Mouse (Mus musculus) hindbrain, embryonic 10.5 days (tissue): ENCODE measurements at regions not wholly inside any gene's neighbourhood (a gene's known extent, or its start where the extent isn't known, plus 50 kb on each side); places are given as distances from the start of the nearest gene placed in this dataset.

Source experiments
- DNase-seq: peaks from one replicate; pipeline ENCODE4 v3.0.0-alpha.2; 2017; ENCODE audit warnings: low spot score
- H3K27ac ChIP-seq: fragments of 300-500 bp; sonication (generic); 2 replicates; pipeline ENCODE4 v1.5.1; 2016; ENCODE audit warnings: mild to moderate bottlenecking, moderate library complexity
- H3K27me3 ChIP-seq: fragments of 300-500 bp; sonication (generic); 2 replicates; pipeline ENCODE4 v1.6.1; 2016; ENCODE audit warnings: mild to moderate bottlenecking; ENCODE audit not compliant: poor library complexity, insufficient read depth, severe bottlenecking
- H3K36me3 ChIP-seq: fragments of 300-500 bp; sonication (generic); 2 replicates; pipeline ENCODE4 v1.6.1; 2016; ENCODE audit warnings: mild to moderate bottlenecking, moderate library complexity
- H3K4me1 ChIP-seq: fragments of 300-500 bp; sonication (generic); replicated peaks from 2 replicates; pipeline ENCODE4 v1.6.1; 2016; ENCODE audit warnings: mild to moderate bottlenecking
- H3K4me3 ChIP-seq: fragments of 300-500 bp; sonication (generic); 2 replicates; pipeline ENCODE4 v1.5.1; 2016; ENCODE audit warnings: mild to moderate bottlenecking, moderate library complexity
- H3K9me3 ChIP-seq: fragments of 300-500 bp; sonication (generic); 2 replicates; pipeline ENCODE4 v1.6.1; 2016; ENCODE audit warnings: mild to moderate bottlenecking, moderate library complexity
- WGBS: fragments of 180-500 bp; shearing (Covaris S2); methylation state at CpG from one replicate; pipeline ENCODE4 v1.1.7; 2016; 5-methylcytosine and 5-hydroxymethylcytosine counted together

DNA sequence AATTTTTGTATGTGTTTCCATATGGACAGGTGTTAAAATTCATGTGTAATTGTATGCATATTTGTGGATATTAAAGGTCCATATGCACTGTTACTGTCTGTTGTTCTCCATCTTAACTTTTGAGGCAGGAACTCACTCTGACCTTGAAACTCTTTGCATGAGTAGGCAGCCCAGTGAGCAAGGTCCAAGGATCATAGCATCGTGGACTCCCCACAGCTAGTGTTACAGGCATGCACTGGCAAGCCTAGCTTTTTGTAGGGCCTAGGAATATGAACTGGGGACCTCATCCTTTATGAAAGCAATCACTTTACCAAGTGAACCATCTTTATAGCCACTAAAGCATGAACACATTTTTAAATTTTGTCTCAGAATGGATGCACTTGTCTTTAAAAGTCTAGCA lies 817.6 kb downstream of the Flrt2 start:
- 84% methylated on average over 1 of the region's 1 CpGs for WGBS
- no peaks in the 10 kb centered on the region for H3K4me1 ChIP-seq
- no peaks in the 10 kb centered on the region for H3K9me3 ChIP-seq
- no peak for DNase-seq
- no peaks in the 10 kb centered on the region for H3K27me3 ChIP-seq
- no peak overlapping the region for H3K4me3 ChIP-seq
- no peak overlapping the region for H3K27ac ChIP-seq
- no peaks in the 10 kb centered on the region for H3K36me3 ChIP-seq

DNA sequence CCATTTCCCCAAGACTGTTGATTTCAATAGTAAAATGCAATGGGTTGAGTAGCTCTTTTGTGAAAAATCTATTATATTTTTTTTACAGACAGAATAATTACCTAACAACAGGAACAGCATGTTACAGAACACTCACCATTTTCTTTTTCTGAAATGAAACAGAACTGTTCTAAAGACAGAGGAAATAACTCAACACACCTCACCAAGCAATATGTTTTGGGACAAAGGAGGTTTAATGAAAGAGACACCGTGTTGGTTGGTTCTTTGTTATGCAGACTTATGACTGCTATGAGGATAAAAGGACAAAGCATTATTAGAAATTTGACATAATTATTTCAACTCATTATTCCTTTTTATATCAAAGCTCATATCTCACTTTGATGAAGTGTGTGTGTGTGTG lies 866.8 kb downstream of the Flrt2 start:
- no peaks in the 10 kb centered on the region for H3K36me3 ChIP-seq
- H3K27me3 ChIP-seq, result no peaks in the 10 kb centered on the region
- DNase-seq, result no peak
- no peaks in the 10 kb centered on the region for H3K9me3 ChIP-seq
- no peaks in the 10 kb centered on the region for H3K4me1 ChIP-seq
- H3K27ac ChIP-seq, result no peak overlapping the region
- H3K4me3 ChIP-seq, result no peak overlapping the region
- 78% methylated on average over 1 of the region's 1 CpGs for WGBS

DNA sequence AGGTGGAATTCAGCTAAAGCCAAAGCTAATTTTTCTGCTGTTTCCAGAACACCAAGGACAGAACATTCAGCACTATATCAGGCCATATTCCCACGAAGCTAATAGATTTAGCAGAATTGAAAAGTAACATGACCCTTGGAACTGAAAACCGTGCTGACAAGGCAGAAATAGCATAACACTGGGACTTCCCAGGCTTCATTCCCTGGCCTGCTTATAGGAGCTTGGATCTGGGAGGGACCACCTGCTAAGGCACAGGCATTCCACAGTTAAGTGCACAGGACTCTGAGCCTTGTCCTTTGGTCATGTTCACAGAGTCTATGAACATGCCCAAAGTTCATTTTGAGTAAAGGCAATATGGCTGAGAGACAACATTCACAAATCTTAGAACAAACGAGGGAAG lies 902.8 kb downstream of the Flrt2 start:
- Histone ChIP-seq H3K27me3 (no peaks in the 10 kb centered on the region), H3K36me3 (no peaks in the 10 kb centered on the region), H3K27ac (no peak overlapping the region), H3K4me1 (no peaks in the 10 kb centered on the region), H3K9me3 (no peaks in the 10 kb centered on the region), H3K4me3 (no peak overlapping the region)
- 63% methylated on average over 3 of the region's 3 CpGs for WGBS
- no peak for DNase-seq

DNA sequence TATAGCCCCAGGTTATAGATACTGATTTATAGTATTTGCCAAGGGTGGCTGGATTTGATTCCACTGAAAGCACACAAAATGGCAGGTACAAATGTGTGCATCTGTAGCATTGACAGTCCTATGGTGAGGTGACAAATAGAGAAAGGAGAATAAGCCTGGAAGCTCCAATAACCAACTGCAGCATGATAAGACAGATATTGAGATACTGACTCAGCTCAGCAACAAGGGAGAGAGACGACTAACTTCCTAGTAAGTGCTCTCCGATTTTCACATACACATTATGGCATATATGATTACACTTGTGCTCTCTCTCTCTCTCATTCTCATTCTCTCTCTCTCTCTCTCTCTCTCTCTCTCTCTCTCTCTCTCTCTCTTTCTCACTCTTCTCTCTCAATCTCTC lies 923.1 kb downstream of the Flrt2 start:
- H3K4me1 ChIP-seq, result no peaks in the 10 kb centered on the region
- no peaks in the 10 kb centered on the region for H3K9me3 ChIP-seq
- DNase-seq, result no peak
- WGBS, result 97% methylated on average over 2 of the region's 2 CpGs
- no peaks in the 10 kb centered on the region for H3K27me3 ChIP-seq
- no peaks in the 10 kb centered on the region for H3K36me3 ChIP-seq
- H3K4me3 ChIP-seq, result no peak overlapping the region
- no peak overlapping the region for H3K27ac ChIP-seq

DNA sequence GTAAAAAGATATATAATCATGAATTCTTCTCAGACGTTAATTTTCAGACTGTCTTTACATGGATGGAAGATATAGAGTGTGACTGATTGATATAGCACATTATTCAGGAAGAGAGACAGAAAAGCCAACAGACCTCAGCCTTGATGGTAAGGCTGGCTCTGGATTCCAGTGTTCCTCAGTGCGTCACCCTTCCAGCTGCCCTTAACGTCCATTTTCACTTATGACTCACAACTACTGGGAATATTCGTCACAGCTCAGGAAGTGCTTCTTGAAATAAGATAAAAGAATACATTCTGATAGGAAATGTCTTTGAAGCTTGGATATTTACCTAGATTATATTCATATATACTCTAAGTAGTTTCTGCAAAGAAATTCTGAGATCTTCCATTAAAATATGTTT lies 923.8 kb downstream of the Flrt2 start:
- H3K9me3 ChIP-seq, result no peaks in the 10 kb centered on the region
- no peaks in the 10 kb centered on the region for H3K4me1 ChIP-seq
- H3K27ac ChIP-seq, result no peak overlapping the region
- no peak overlapping the region for H3K4me3 ChIP-seq
- 87% methylated on average over 4 of the region's 4 CpGs for WGBS
- no peaks in the 10 kb centered on the region for H3K36me3 ChIP-seq
- no peaks in the 10 kb centered on the region for H3K27me3 ChIP-seq
- no peak for DNase-seq

DNA sequence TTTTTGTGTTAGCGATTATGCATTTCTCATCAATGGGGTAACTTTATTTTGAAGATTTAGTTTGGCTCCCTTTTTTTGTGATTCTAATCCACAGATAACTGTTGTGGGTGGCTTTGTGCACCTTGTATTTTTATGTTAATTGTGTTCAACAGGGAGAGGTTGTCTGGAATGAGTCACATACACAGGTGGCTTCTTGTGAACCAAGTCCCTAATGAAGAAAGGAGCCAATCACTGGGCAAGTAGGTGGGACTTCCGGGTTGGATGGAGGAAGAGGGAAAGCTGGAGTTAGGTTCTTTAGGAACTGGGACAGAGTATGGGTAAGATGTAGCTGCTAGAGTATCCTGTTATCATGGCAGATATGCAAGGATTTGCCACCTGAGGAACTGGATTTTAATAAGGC lies 925.2 kb downstream of the Flrt2 start:
- Histone ChIP-seq H3K36me3 (no peaks in the 10 kb centered on the region), H3K9me3 (no peaks in the 10 kb centered on the region), H3K27me3 (no peaks in the 10 kb centered on the region), H3K4me1 (no peaks in the 10 kb centered on the region), H3K27ac (no peak overlapping the region), H3K4me3 (no peak overlapping the region)
- WGBS, result 94% methylated on average over 2 of the region's 2 CpGs
- no peak for DNase-seq
